Mouse (Mus musculus) intestine, embryonic 14.5 days (tissue): Measurements from ENCODE around the gene Med9. TPM values are rescaled to one million over a fixed set of nuclear protein-coding genes. Genes with fewer than 3 reads are reported as not detected.
A peak's percentile ranks its signal among the peaks of the same experiment; 100 is the strongest.

Source experiments
- ATAC-seq: fragments of 200-750 bp; cut with Nextera tagmentation; replicated peaks from 2 replicates; pipeline ENCODE4 v1.8.0; 2017; ENCODE audit warnings: low read depth, moderate number of reproducible peaks, moderate TSS enrichment, moderate library complexity; ENCODE audit not compliant: low FRiP score, low TSS enrichment
- DNase-seq: peaks from one replicate; pipeline ENCODE4 v3.0.0-alpha.2; 2018; ENCODE audit warnings: low spot score
- H3K27ac ChIP-seq: fragments of 300-500 bp; sonication (generic); 2 replicates; pipeline ENCODE4 v1.5.1; 2014; ENCODE audit warnings: low read depth, mild to moderate bottlenecking, control low read depth
- H3K27me3 ChIP-seq: fragments of 300-500 bp; sonication (generic); replicated peaks from 2 replicates; pipeline ENCODE4 v1.6.1; 2014; ENCODE audit warnings: low read length, control low read depth; ENCODE audit not compliant: control insufficient read depth, insufficient read depth
- H3K36me3 ChIP-seq: fragments of 300-500 bp; sonication (generic); 2 replicates; pipeline ENCODE4 v1.6.1; 2014; ENCODE audit warnings: low read length, control low read depth; ENCODE audit not compliant: control insufficient read depth, insufficient read depth
- H3K4me1 ChIP-seq: fragments of 300-500 bp; sonication (generic); replicated peaks from 2 replicates; pipeline ENCODE4 v1.6.1; 2014; ENCODE audit warnings: low read length, control low read depth, mixed read lengths; ENCODE audit not compliant: control insufficient read depth, insufficient read depth
- H3K4me2 ChIP-seq: fragments of 300-500 bp; sonication (generic); 2 replicates; pipeline ENCODE4 v1.6.1; 2014; ENCODE audit warnings: low read length
- H3K4me3 ChIP-seq: fragments of 300-500 bp; sonication (generic); 2 replicates; pipeline ENCODE4 v1.5.1; 2014; ENCODE audit warnings: low read depth, low read length, control low read depth, mixed read lengths
- H3K9ac ChIP-seq: fragments of 300-500 bp; sonication (generic); 2 replicates; pipeline ENCODE4 v1.6.1; 2014; ENCODE audit warnings: mild to moderate bottlenecking, low read length
- H3K9me3 ChIP-seq: fragments of 300-500 bp; sonication (generic); 2 replicates; pipeline ENCODE4 v1.6.1; 2016; ENCODE audit warnings: low read length, control low read depth; ENCODE audit not compliant: control insufficient read depth
- WGBS: fragments of 180-500 bp; shearing (Covaris S2); extraction: QIAGEN DNeasy Blood & Tissue Kit; methylation state at CpG from one replicate; pipeline ENCODE4 v1.1.7; 2014; 5-methylcytosine and 5-hydroxymethylcytosine counted together
- polyA plus RNA-seq: library from polyadenylated mRNA; unstranded; fragments of >200 nt; fragmentation: Nextera tagmentation; extraction: Ambion mirVana; gene quantifications from 2 replicates; pipeline ENCODE4 v1.2.1, GENCODE M21; 2014

Med9 gene
- polyA plus RNA-seq, 1 experiment from 2014 or later, result 41.5 TPM

- Histone ChIP-seq H3K4me3 (no peak overlapping the region), H3K4me1 (no peaks in the 10 kb centered on the region), H3K9ac (no peak overlapping the region), H3K27me3 (no peaks in the 10 kb centered on the region), H3K9me3 (no peaks in the 10 kb centered on the region), H3K4me2 (no peak overlapping the region), H3K27ac (peak overlapping the region; percentile 51; the same call in 1 of the 2 replicates), H3K36me3 (no peaks in the 10 kb centered on the region)
- DNase-seq (no peak), ATAC-seq (peak; percentile 83; the same call in 1 of the 2 replicates)
- WGBS, result 28% methylated on average over 9 of the region's 9 CpGs
Measured at GRCm38 (mm10) chr11:59994318-59994717, 46.3 kb downstream of the Med9 start.

- Histone ChIP-seq H3K27ac (no peak overlapping the region), H3K4me3 (no peak overlapping the region), H3K4me1 (no peaks in the 10 kb centered on the region), H3K9ac (no peak overlapping the region), H3K27me3 (no peaks in the 10 kb centered on the region), H3K9me3 (no peaks in the 10 kb centered on the region), H3K36me3 (no peaks in the 10 kb centered on the region), H3K4me2 (no peak overlapping the region)
- 82% methylated on average over 5 of the region's 5 CpGs for WGBS
- ATAC-seq (no peak), DNase-seq (no peak)
Measured at GRCm38 (mm10) chr11:60001231-60001980, 53.4 kb downstream of the Med9 start.

DNA sequence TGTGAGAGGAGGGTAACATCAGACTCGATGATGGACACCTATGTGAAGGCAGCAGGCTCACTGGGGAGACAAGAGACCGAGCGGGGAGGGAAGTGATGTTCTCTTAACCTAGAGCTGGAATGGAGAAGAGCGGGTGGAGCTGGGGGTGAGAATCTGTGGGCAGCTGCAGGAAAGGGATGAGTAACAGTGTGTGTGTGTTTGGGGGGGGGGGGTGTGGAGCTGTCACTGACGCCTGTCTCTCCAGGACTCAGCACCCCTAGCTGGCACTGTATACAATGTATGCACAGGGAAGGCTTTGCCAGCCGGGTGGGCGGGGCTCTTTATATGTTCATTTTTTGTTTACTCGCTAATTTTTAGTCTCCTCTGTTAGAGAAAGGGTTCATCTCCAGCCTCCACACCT, 55.8 kb downstream of the Med9 start:
- H3K4me2 ChIP-seq, result no peak overlapping the region
- H3K27me3 ChIP-seq, result no peaks in the 10 kb centered on the region
- no peaks in the 10 kb centered on the region for H3K4me1 ChIP-seq
- H3K4me3 ChIP-seq, result no peak overlapping the region
- H3K27ac ChIP-seq, result no peak overlapping the region
- ATAC-seq (no peak), DNase-seq (no peak)
- 83% methylated on average over 8 of the region's 8 CpGs for WGBS
- no peaks in the 10 kb centered on the region for H3K9me3 ChIP-seq
- H3K36me3 ChIP-seq, result no peaks in the 10 kb centered on the region
- H3K9ac ChIP-seq, result no peak overlapping the region

DNA sequence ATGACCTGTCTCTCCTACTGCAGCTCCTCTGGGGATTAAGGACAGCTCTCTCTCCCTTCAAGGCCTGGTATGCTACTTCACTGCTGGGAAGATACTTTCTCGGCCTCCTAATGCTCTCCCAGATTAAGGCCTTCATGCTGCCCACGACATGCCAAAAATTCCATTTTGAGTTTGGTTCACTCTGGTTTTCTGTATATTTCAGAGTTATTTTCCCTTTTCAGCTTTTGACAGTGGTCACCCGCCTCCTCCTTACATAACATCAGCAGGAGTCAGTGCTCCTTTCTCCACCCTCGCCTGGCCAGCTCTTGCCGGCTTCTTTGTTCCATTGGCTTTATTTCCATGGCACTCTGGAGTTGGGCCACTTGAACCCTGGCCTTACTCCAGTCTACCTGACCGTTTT, 56.7 kb downstream of the Med9 start:
- WGBS, result 81% methylated on average over 6 of the region's 6 CpGs
- DNase-seq, result no peak
- H3K27me3 ChIP-seq, result no peaks in the 10 kb centered on the region
- ATAC-seq, result no peak
- H3K9ac ChIP-seq, result no peak overlapping the region
- no peaks in the 10 kb centered on the region for H3K4me1 ChIP-seq
- H3K4me3 ChIP-seq, result no peak overlapping the region
- H3K9me3 ChIP-seq, result no peaks in the 10 kb centered on the region
- H3K36me3 ChIP-seq, result no peaks in the 10 kb centered on the region
- H3K27ac ChIP-seq, result no peak overlapping the region
- H3K4me2 ChIP-seq, result no peak overlapping the region

DNA sequence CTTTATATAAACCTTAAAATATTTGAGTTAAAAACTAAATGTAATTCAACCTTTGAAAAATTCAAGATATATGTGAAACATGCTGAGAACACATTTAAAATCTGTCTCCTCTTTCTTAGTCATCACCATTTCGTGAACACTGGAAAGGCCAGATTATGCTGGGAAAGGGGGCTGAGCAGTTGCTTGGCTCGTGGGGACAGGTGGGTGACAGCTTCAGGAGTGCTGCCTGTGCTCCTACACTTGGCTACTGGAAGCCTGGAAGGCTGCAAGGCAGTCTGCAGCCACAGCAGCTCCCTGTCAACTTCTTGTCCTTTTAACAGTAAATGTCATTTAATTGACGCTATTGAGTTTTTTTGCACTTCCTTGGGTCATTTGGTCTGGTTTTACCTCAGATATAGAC, 57.9 kb downstream of the Med9 start:
- no peaks in the 10 kb centered on the region for H3K36me3 ChIP-seq
- H3K27me3 ChIP-seq, result no peaks in the 10 kb centered on the region
- no peak for DNase-seq

DNA sequence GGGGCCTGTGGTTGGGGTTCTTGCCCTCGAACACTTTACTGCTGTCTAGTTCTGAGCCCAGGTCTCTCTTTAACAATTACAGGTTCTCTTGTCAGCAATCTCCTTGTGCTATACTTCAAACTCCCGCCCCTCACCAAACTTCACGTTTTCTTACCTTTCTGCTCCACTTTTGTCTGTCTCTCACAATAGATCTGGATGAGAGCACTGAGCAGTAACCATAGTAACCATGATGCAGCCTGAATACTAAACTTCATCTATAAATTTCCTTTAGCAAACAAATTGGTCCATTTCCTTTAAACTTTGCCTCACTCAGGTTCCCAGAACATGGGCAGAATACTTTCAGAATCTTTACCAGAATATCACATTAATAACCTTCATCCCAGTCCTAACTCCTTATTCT, 61.4 kb downstream of the Med9 start:
- H3K4me2 ChIP-seq, result no peak overlapping the region
- no peaks in the 10 kb centered on the region for H3K4me1 ChIP-seq
- no peaks in the 10 kb centered on the region for H3K9me3 ChIP-seq
- no peak overlapping the region for H3K4me3 ChIP-seq
- H3K36me3 ChIP-seq, result no peaks in the 10 kb centered on the region
- ATAC-seq (no peak), DNase-seq (no peak)
- H3K27me3 ChIP-seq, result no peaks in the 10 kb centered on the region
- no peak overlapping the region for H3K9ac ChIP-seq
- WGBS, result 87% methylated on average over 3 of the region's 3 CpGs
- no peak overlapping the region for H3K27ac ChIP-seq

More for the DNA sequence above, 57.9 kb downstream of the Med9 start:
- 76% methylated on average over 3 of the region's 3 CpGs for whole genome bisulfite sequencing
- no peak for ATAC-seq
- H3K4me3 ChIP-seq, result no peak overlapping the region
- H3K9ac ChIP-seq, result no peak overlapping the region
- no peak overlapping the region for H3K27ac ChIP-seq
- no peaks in the 10 kb centered on the region for H3K4me1 ChIP-seq
- H3K4me2 ChIP-seq, result no peak overlapping the region
- H3K9me3 ChIP-seq, result no peaks in the 10 kb centered on the region

GRCm38 (mm10) chr11:60011516-60011915, 63.5 kb downstream of the Med9 start:
- H3K4me1 ChIP-seq, result no peaks in the 10 kb centered on the region
- no peaks in the 10 kb centered on the region for H3K9me3 ChIP-seq
- no peaks in the 10 kb centered on the region for H3K27me3 ChIP-seq
- 91% methylated on average over 3 of the region's 3 CpGs for WGBS
- ATAC-seq (no peak), DNase-seq (no peak)
- no peak overlapping the region for H3K9ac ChIP-seq
- no peak overlapping the region for H3K4me2 ChIP-seq
- H3K4me3 ChIP-seq, result no peak overlapping the region
- H3K36me3 ChIP-seq, result no peaks in the 10 kb centered on the region
- H3K27ac ChIP-seq, result no peak overlapping the region

Other genes starting within 250 kb of the Med9 start
- 1.5 and 1.7 TPM in 2 replicates for gene Pld6, start 160.6 kb upstream of the Med9 start, polyA plus RNA-seq
- 30.1 and 31.4 TPM in 2 replicates for gene Flcn, start 138.2 kb upstream of the Med9 start, polyA plus RNA-seq
- gene Nt5m, start 108.8 kb upstream of the Med9 start, polyA plus RNA-seq, result 33.8 and 35.5 TPM in 2 replicates
- 206 and 211 TPM in 2 replicates for gene Cops3, start 108.4 kb upstream of the Med9 start, polyA plus RNA-seq
- gene Rasd1, start 16.7 kb downstream of the Med9 start, polyA plus RNA-seq, result 1.4 and 2.0 TPM in 2 replicates
- 9.1 and 12.5 TPM in 2 replicates for gene Pemt, start 98.3 kb downstream of the Med9 start, polyA plus RNA-seq
- gene Rai1, start 156.8 kb downstream of the Med9 start, polyA plus RNA-seq, result 28.2 and 31.2 TPM in 2 replicates